Mouse (Mus musculus) CH12.LX (cell line): ENCODE results near the gene Adss. TPM values are rescaled to one million over a fixed set of nuclear protein-coding genes. Genes with fewer than 3 reads are reported as not detected.

Experiments
- DNase-seq: peaks from one replicate; pipeline ENCODE4 v3.0.0-alpha.2; 2013; ENCODE audit errors: extremely low read depth
- H3K27ac ChIP-seq: 2 replicates; pipeline ENCODE4 v1.5.1; 2012; ENCODE audit warnings: low read depth, mild to moderate bottlenecking, control low read depth, moderate library complexity; ENCODE audit not compliant: insufficient read depth
- H3K27me3 ChIP-seq: replicated peaks from 2 replicates; pipeline ENCODE3; 2012; ENCODE audit warnings: inconsistent platforms
- H3K36me3 ChIP-seq, 2 experiments: replicated peaks in 1 of 2; 2 replicates each; pipeline versions ENCODE3 to v1.6.1; 2012; ENCODE audit warnings: inconsistent platforms in 1 of 2, low read length in 1 of 2, mild to moderate bottlenecking in 1 of 2, mixed read lengths in 1 of 2, moderate library complexity in 1 of 2; ENCODE audit not compliant: control insufficient read depth in 1 of 2, insufficient read depth in 1 of 2
- H3K4me1 ChIP-seq, 2 experiments: 2 replicates each; pipeline ENCODE4 v1.6.1; 2012; ENCODE audit warnings: inconsistent platforms in 1 of 2, moderate library complexity in 1 of 2; ENCODE audit not compliant: insufficient read depth in 2 of 2, control insufficient read depth in 1 of 2
- H3K4me2 ChIP-seq: 2 replicates; pipeline ENCODE4 v1.6.1; 2012; ENCODE audit warnings: low read depth, mild to moderate bottlenecking, control low read depth; ENCODE audit not compliant: poor library complexity, insufficient read depth, severe bottlenecking
- H3K4me3 ChIP-seq, 3 experiments: fragments of 150-350 bp in 1 of 3; sonication (generic) in 1 of 3; replicated peaks in 1 of 3; 2 replicates each; pipeline versions ENCODE3 to v1.5.1; 2011 to 2012; ENCODE audit warnings: low read depth in 2 of 3, low read length in 2 of 3, mild to moderate bottlenecking in 2 of 3, moderate library complexity in 2 of 3, control low read depth in 1 of 3, improper control_type of control experiment in 1 of 3, inconsistent platforms in 1 of 3, mixed read lengths in 1 of 3; ENCODE audit not compliant: poor library complexity in 1 of 3
- H3K79me2 ChIP-seq: replicated peaks from 2 replicates; pipeline ENCODE4 v1.6.1; 2012; ENCODE audit warnings: mild to moderate bottlenecking, moderate library complexity; ENCODE audit not compliant: control insufficient read depth, poor library complexity, insufficient read depth, severe bottlenecking; ENCODE audit errors: extremely low read depth
- H3K9ac ChIP-seq: 2 replicates; pipeline ENCODE4 v1.6.1; 2012; ENCODE audit warnings: low read depth, mild to moderate bottlenecking, control low read depth, moderate library complexity; ENCODE audit not compliant: insufficient read depth
- H3K9me3 ChIP-seq: replicated peaks from 2 replicates; pipeline ENCODE3; 2012; ENCODE audit warnings: low read length, inconsistent platforms, mixed read lengths
- HCFC1 ChIP-seq: IDR thresholded peaks from 2 replicates; pipeline ENCODE4 v1.6.1; 2012; ENCODE audit warnings: low read depth, mild to moderate bottlenecking, inconsistent platforms, low read length, improper control_type of control experiment
- JUN ChIP-seq: IDR thresholded peaks from 2 replicates; pipeline ENCODE4 v1.6.1; 2011; ENCODE audit warnings: low read depth, mild to moderate bottlenecking, low read length, improper control_type of control experiment, moderate library complexity; ENCODE audit not compliant: insufficient read depth
- MXI1 ChIP-seq: IDR thresholded peaks from 2 replicates; pipeline ENCODE4 v1.6.1; 2011; ENCODE audit warnings: mild to moderate bottlenecking, low read depth, low read length, improper control_type of control experiment
- MYC ChIP-seq: IDR thresholded peaks from 2 replicates; pipeline ENCODE4 v1.6.1; 2011; ENCODE audit warnings: low read depth, mild to moderate bottlenecking, improper control_type of control experiment, low read length
- NELFE ChIP-seq: IDR thresholded peaks from 2 replicates; pipeline ENCODE4 v1.6.1; 2011; ENCODE audit warnings: low read depth, low read length, improper control_type of control experiment
- NRF1 ChIP-seq: IDR thresholded peaks from 2 replicates; pipeline ENCODE4 v1.6.1; 2014; ENCODE audit warnings: low read depth, mild to moderate bottlenecking, inconsistent platforms, low read length, improper control_type of control experiment, moderate library complexity
- PAX5 ChIP-seq: IDR thresholded peaks from 2 replicates; pipeline ENCODE4 v1.6.1; 2012; ENCODE audit warnings: low read length, inconsistent platforms, mixed read lengths
- UBTF ChIP-seq: IDR thresholded peaks from 2 replicates; pipeline ENCODE4 v1.6.1; 2012; ENCODE audit warnings: low read depth, mild to moderate bottlenecking, inconsistent platforms, low read length, improper control_type of control experiment, moderate library complexity
- ZKSCAN1 ChIP-seq: IDR thresholded peaks from 2 replicates; pipeline ENCODE4 v1.6.1; 2012; ENCODE audit warnings: low read depth, inconsistent platforms, low read length, improper control_type of control experiment, borderline replicate concordance
- ZNF384 ChIP-seq: IDR thresholded peaks from 2 replicates; pipeline ENCODE4 v1.6.1; 2012; ENCODE audit warnings: low read depth, low read length, improper control_type of control experiment, inconsistent platforms
- dilution Hi-C: fragments of 300-500 bp; cut with MboI; formaldehyde crosslinking; loops from 2 replicates; pipeline ENCODE4 v1.14.3; 2020; ENCODE audit warnings: low sequenced_read_pairs; ENCODE audit not compliant: extremely low pct_unique_long_range_greater_than_20kb, extremely low pct_ligation_motif_present
- in situ Hi-C: fragments of 300-500 bp; cut with MboI; formaldehyde crosslinking; loops from 3 replicates; pipeline ENCODE4 v1.14.3; 2019; ENCODE audit warnings: low sequenced_read_pairs, low pct_ligation_motif_present, low pct_unique_long_range_greater_than_20kb, mixed read lengths
- polyA plus RNA-seq: library from polyadenylated mRNA; unstranded; fragments of >175 nt; gene quantifications from 2 replicates; pipeline ENCODE4 v1.2.1, GENCODE M21; 2012; ENCODE audit warnings: low read depth; ENCODE audit not compliant: insufficient read length
- total RNA-seq, 2 experiments: library from RNA; depleted of rRNA; stranded (reverse); fragments of 300-350 nt in 1 of 2; fragments of >200 nt in 1 of 2; gene quantifications; 2 replicates each; pipeline ENCODE4 v1.2.3; 2012 to 2014

The Adss gene
- total and polyA plus RNA-seq, 3 experiments = 45.2 to 105 (median 95.5) TPM

DNA sequence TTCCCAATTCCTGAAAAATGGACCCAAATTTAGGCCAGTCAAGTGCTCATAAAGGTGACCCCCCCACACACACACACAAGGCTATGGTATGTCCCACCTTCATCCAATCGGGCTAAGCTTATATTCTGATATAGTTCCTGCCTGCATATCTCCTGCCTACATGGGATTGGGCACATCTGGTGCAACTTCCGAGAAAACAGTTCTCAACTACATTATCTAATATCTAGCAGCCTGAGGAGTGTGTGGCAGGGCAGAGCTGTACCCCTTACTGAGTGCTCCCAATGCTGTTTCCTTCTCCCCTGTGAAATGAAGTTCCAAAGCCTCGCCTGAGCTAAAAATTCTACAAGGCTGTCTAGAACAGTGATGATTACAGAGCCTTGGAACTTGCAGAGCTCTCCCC is 79.9 kb downstream of the Adss start:
- H3K9ac ChIP-seq = no peak overlapping the region
- H3K27ac ChIP-seq = no peak overlapping the region
- dilution Hi-C loops (no loop called here), in situ Hi-C loops (no loop called here)
- H3K4me2 ChIP-seq = no peak overlapping the region
- no peaks in the 10 kb centered on the region for H3K9me3 ChIP-seq
- no peaks in the 10 kb centered on the region for H3K36me3 ChIP-seq
- TF ChIP-seq NRF1 (no peak), MYC (no peak)
- H3K79me2 ChIP-seq = no peaks in the 10 kb centered on the region
- no peaks in the 10 kb centered on the region for H3K27me3 ChIP-seq
- no peak overlapping the region for H3K4me3 ChIP-seq
- no peaks in the 10 kb centered on the region for H3K4me1 ChIP-seq
- no peak for DNase-seq

DNA sequence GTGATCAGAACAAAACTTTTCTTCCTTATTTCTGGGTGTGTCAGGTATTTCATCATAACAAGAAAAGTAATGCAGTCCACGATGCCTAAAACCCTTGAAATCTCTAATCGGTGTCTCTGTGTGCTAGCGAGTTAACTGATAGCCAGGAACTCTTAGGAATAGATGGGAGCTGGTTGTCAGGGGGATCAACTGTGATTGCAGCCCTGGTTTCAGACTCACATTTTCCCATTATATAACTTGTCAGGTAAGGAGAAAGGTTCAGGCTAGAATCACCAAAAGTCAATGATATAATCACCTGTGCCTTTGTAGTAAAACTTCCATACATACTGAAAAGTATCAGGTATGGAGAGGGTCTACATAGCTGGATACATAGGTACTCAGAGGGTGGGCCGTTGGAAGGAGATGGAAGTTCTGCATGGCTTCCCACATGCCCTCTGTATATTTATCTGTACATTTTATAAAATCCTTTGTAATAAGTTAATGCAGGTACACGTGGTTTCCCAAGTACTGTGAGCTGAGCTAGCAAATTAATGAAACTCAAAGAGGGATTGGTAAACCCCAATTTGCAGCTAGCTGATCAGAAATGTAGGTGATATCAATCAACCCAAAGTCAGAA is 81.8 kb downstream of the Adss start:
- no peaks in the 10 kb centered on the region for H3K27me3 ChIP-seq
- H3K4me1 ChIP-seq = no peaks in the 10 kb centered on the region
- no peak overlapping the region for H3K9ac ChIP-seq
- no peak for DNase-seq
- no peak overlapping the region for H3K4me2 ChIP-seq
- no peaks in the 10 kb centered on the region for H3K79me2 ChIP-seq
- H3K9me3 ChIP-seq = peaks cover 4% of the 10 kb centered on the region
- in situ Hi-C loops = no loop called here
- no peak overlapping the region for H3K4me3 ChIP-seq
- dilution Hi-C loops = no loop called here
- TF ChIP-seq NELFE = no peak
- H3K27ac ChIP-seq = no peak overlapping the region
- H3K36me3 ChIP-seq = no peaks in the 10 kb centered on the region

DNA sequence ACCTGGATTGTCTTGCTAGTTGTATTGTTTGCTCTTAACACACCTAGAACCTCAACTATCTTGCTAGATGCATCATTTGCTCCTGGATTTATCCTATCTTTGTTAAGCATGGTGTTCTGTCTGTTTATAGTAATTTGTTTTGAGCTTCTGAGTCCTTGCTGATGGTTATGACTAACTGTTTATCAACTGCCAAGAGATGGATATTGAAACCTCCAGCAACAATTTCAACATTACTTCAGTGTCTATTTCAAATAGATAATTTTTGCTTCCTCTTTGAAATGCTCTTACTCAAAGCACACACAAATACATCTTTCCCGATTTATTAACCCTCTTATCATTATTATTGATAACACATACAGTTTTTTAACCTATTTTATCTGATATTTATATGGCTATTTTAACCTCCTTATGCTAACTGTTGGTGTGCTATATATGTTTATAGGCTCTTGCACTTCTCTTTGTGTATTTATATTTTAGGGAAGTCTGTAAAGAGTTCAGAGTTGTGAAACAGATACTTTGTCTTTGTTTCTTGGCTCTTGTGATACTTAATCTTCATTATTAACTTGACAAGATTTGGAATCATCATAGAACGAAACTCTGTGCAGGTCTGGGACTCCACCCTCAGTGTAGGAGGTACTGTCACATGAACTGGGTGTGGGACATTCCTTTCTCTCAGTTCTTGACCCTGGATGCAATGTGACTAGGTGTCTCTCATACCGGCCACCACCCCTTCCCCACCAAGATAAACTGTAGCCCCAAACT is 82.5 kb downstream of the Adss start:
- Histone ChIP-seq H3K27ac (no peak overlapping the region), H3K27me3 (no peaks in the 10 kb centered on the region), H3K79me2 (no peaks in the 10 kb centered on the region), H3K9me3 (peaks cover 4% of the 10 kb centered on the region), H3K4me2 (no peak overlapping the region), H3K4me1 (no peaks in the 10 kb centered on the region), H3K9ac (no peak overlapping the region), H3K4me3 (no peak overlapping the region), H3K36me3 (no peaks in the 10 kb centered on the region)
- in situ Hi-C loops = no loop called here
- dilution Hi-C loops = no loop called here
- no peak for DNase-seq
- TF ChIP-seq JUN (no peak), ZNF384 (no peak), PAX5 (no peak), MXI1 (no peak), NRF1 (no peak), UBTF (no peak), HCFC1 (no peak), ZKSCAN1 (no peak)

Other genes starting within 250 kb of the Adss start
- not detected in 2 replicates for gene 1700016C15Rik, start 66.7 kb downstream of the Adss start, total RNA-seq (2012; rRNA removed)
- not detected in 2 replicates for gene 1700016C15Rik, start 66.7 kb downstream of the Adss start, total RNA-seq (2014; rRNA removed)
- gene 1700016C15Rik, start 66.7 kb downstream of the Adss start, polyA plus RNA-seq = not detected in 2 replicates
- not detected in 2 replicates for gene Catspere2, start 186.9 kb upstream of the Adss start, total RNA-seq (2012; rRNA removed)
- gene Catspere2, start 186.9 kb upstream of the Adss start, total RNA-seq (2014; rRNA removed) = not detected in 2 replicates
- gene Catspere2, start 186.9 kb upstream of the Adss start, polyA plus RNA-seq = not detected in 2 replicates